Mouse (Mus musculus): ENCODE data around the gene Btnl9. TPM values are rescaled to one million over a fixed set of nuclear protein-coding genes. Genes with fewer than 3 reads are reported as not detected.
A peak's percentile ranks its signal among the peaks of the same experiment; 100 is the strongest.
"Not testable (repeated sequence)": the region's sequence is repeated elsewhere in the genome, so short reads cannot be mapped to it uniquely, and the experiment has no call there.

Gene Btnl9
- polyA plus RNA-seq, 1 experiment from 2014 or later: 0.89 TPM

GRCm38 (mm10) chr11:49183172-49183571 lies 3.8 kb downstream of the Btnl9 start:
- Histone ChIP-seq H3K9ac (no peak overlapping the region), H3K4me1 (ENCODE audit: insufficient read depth) (no peaks in the 10 kb centered on the region), H3K4me2 (no peak overlapping the region), H3K27ac (ENCODE audit: low read depth) (no peak overlapping the region), H3K4me3 (ENCODE audit: low read depth, low read length) (no peak overlapping the region), H3K9me3 (ENCODE audit: low read depth, low read length) (no peaks in the 10 kb centered on the region), H3K27me3 (ENCODE audit: insufficient read depth, low read length) (no peaks in the 10 kb centered on the region), H3K36me3 (ENCODE audit: insufficient read depth) (no peaks in the 10 kb centered on the region)
- TF ChIP-seq CTCF (IDR thresholded peaks at IDR 0.05; ENCODE audit: low read depth): no peak
- 60% methylated on average over 1 of the region's 1 CpGs for WGBS
- no peak for ATAC-seq (ENCODE audit: insufficient read depth)
- no peak for DNase-seq

GRCm38 (mm10) chr11:49176047-49176779 lies 10.7 kb downstream of the Btnl9 start:
- not testable (repeated sequence) for H3K4me3 ChIP-seq (ENCODE audit: low read depth, low read length); H3K9ac ChIP-seq; ATAC-seq (ENCODE audit: insufficient read depth); H3K36me3 ChIP-seq (ENCODE audit: insufficient read depth); H3K27ac ChIP-seq (ENCODE audit: low read depth); H3K4me2 ChIP-seq; H3K4me1 ChIP-seq (ENCODE audit: insufficient read depth); DNase-seq; H3K27me3 ChIP-seq (ENCODE audit: insufficient read depth, low read length); H3K9me3 ChIP-seq (ENCODE audit: low read depth, low read length)
- WGBS: 70% methylated on average over 4 of the region's 4 CpGs

GRCm38 (mm10) chr11:49175345-49175744 lies 11.6 kb downstream of the Btnl9 start:
- H3K9me3 ChIP-seq (ENCODE audit: low read depth, low read length): no peaks in the 10 kb centered on the region
- H3K27me3 ChIP-seq (ENCODE audit: insufficient read depth, low read length): no peaks in the 10 kb centered on the region
- WGBS: 84% methylated on average over 8 of the region's 8 CpGs
- no peak overlapping the region for H3K27ac ChIP-seq (ENCODE audit: low read depth)
- H3K9ac ChIP-seq: no peak overlapping the region
- DNase-seq (no peak), ATAC-seq (ENCODE audit: insufficient read depth) (no peak)
- no peak overlapping the region for H3K4me2 ChIP-seq
- H3K36me3 ChIP-seq (ENCODE audit: insufficient read depth): no peaks in the 10 kb centered on the region
- TF ChIP-seq CTCF (IDR thresholded peaks at IDR 0.05; ENCODE audit: low read depth): no peak
- H3K4me1 ChIP-seq (ENCODE audit: insufficient read depth): no peaks in the 10 kb centered on the region
- H3K4me3 ChIP-seq (ENCODE audit: low read depth, low read length): no peak overlapping the region

- H3K4me1 ChIP-seq (ENCODE audit: insufficient read depth): no peaks in the 10 kb centered on the region
- no peak overlapping the region for H3K9ac ChIP-seq
- no peak overlapping the region for H3K27ac ChIP-seq (ENCODE audit: low read depth)
- DNase-seq (no peak), ATAC-seq (ENCODE audit: insufficient read depth) (no peak)
- H3K36me3 ChIP-seq (ENCODE audit: insufficient read depth): no peaks in the 10 kb centered on the region
- peaks cover 6% of the 10 kb centered on the region; the same call in 1 of the 2 replicates for H3K9me3 ChIP-seq (ENCODE audit: low read depth, low read length)
- H3K4me3 ChIP-seq (ENCODE audit: low read depth, low read length): no peak overlapping the region
- no peak for TF ChIP-seq CTCF (IDR thresholded peaks at IDR 0.05; ENCODE audit: low read depth)
- WGBS: 87% methylated on average over 4 of the region's 4 CpGs
- peaks cover 17% of the 10 kb centered on the region; the same call in 1 of the 2 replicates for H3K27me3 ChIP-seq (ENCODE audit: insufficient read depth, low read length)
- no peak overlapping the region for H3K4me2 ChIP-seq
Measured at GRCm38 (mm10) chr11:49170576-49170975, 16.4 kb downstream of the Btnl9 start.

GRCm38 (mm10) chr11:49168839-49169611 lies 17.9 kb downstream of the Btnl9 start:
- H3K9me3 ChIP-seq (ENCODE audit: low read depth, low read length): peaks cover 6% of the 10 kb centered on the region; the same call in 1 of the 2 replicates
- peak overlapping the region; percentile 14 for H3K4me3 ChIP-seq (ENCODE audit: low read depth, low read length)
- no peak overlapping the region for H3K27ac ChIP-seq (ENCODE audit: low read depth)
- DNase-seq (peak; percentile 32), ATAC-seq (ENCODE audit: insufficient read depth) (peak; percentile 69)
- peaks cover 17% of the 10 kb centered on the region; the same call in 1 of the 2 replicates for H3K27me3 ChIP-seq (ENCODE audit: insufficient read depth, low read length)
- 0 out of 2 replicates have a peak overlapping the region, but pooled peaks have one; percentile 2 for H3K9ac ChIP-seq
- H3K4me2 ChIP-seq: peak overlapping the region; percentile 53
- 3% methylated on average over 50 of the region's 50 CpGs for WGBS
- no peaks in the 10 kb centered on the region for H3K4me1 ChIP-seq (ENCODE audit: insufficient read depth)
- no peaks in the 10 kb centered on the region for H3K36me3 ChIP-seq (ENCODE audit: insufficient read depth)
- TF ChIP-seq CTCF (IDR thresholded peaks at IDR 0.05; ENCODE audit: low read depth): no peak

GRCm38 (mm10) chr11:49156821-49157814 lies 29.8 kb downstream of the Btnl9 start:
- H3K27ac ChIP-seq (ENCODE audit: low read depth): no peak overlapping the region
- no peaks in the 10 kb centered on the region for H3K36me3 ChIP-seq (ENCODE audit: insufficient read depth)
- ATAC-seq (ENCODE audit: insufficient read depth) (no peak), DNase-seq (no peak)
- H3K4me3 ChIP-seq (ENCODE audit: low read depth, low read length): no peak overlapping the region
- no peak overlapping the region for H3K4me2 ChIP-seq
- H3K4me1 ChIP-seq (ENCODE audit: insufficient read depth): no peaks in the 10 kb centered on the region
- no peak for TF ChIP-seq CTCF (IDR thresholded peaks at IDR 0.05; ENCODE audit: low read depth)
- WGBS: 79% methylated on average over 2 of the region's 2 CpGs
- H3K27me3 ChIP-seq (ENCODE audit: insufficient read depth, low read length): no peaks in the 10 kb centered on the region
- H3K9ac ChIP-seq: no peak overlapping the region
- no peaks in the 10 kb centered on the region for H3K9me3 ChIP-seq (ENCODE audit: low read depth, low read length)

Measured in lung, embryonic 14.5 days (tissue).